Mouse (Mus musculus): Measurements from ENCODE around the gene Olfr283.
"Not testable (repeated sequence)": the region's sequence is repeated elsewhere in the genome, so short reads cannot be mapped to it uniquely, and the experiment has no call there.

Olfr283 gene

GRCm38 (mm10) chr15:98380846-98381245 lies at the start of gene Olfr283:
Olfr283 (minus strand) TSS chr15:98380946.
- no peak for DNase-seq

GRCm38 (mm10) chr15:98425188-98425587 lies 44.4 kb upstream of the Olfr283 start:
- no peak for DNase-seq

GRCm38 (mm10) chr15:98424753-98425152 lies 44.0 kb upstream of the Olfr283 start:
- DNase-seq, result no peak

GRCm38 (mm10) chr15:98424326-98424725 lies 43.6 kb upstream of the Olfr283 start:
- no peak for DNase-seq

GRCm38 (mm10) chr15:98420897-98421296 lies 40.2 kb upstream of the Olfr283 start:
- no peak for DNase-seq

GRCm38 (mm10) chr15:98418096-98418495 lies 37.4 kb upstream of the Olfr283 start:
- no peak for DNase-seq

GRCm38 (mm10) chr15:98417285-98417684 lies 36.5 kb upstream of the Olfr283 start:
- DNase-seq, result peak; percentile 33 to 48

- DNase-seq, result not testable (repeated sequence)
These were observed 36.1 kb upstream of the Olfr283 start for GRCm38 (mm10) chr15:98416802-98417201.

- DNase-seq, result no peak
These were observed 35.2 kb upstream of the Olfr283 start for GRCm38 (mm10) chr15:98415996-98416395.

GRCm38 (mm10) chr15:98410249-98410648 lies 29.5 kb upstream of the Olfr283 start:
- no peak for DNase-seq

GRCm38 (mm10) chr15:98409635-98410034 lies 28.9 kb upstream of the Olfr283 start:
- no peak for DNase-seq

GRCm38 (mm10) chr15:98408406-98409060 lies 27.8 kb upstream of the Olfr283 start:
- peak; percentile 74 to 80 for DNase-seq

- DNase-seq, result no peak
These were observed 21.6 kb upstream of the Olfr283 start for GRCm38 (mm10) chr15:98402356-98402755.

GRCm38 (mm10) chr15:98397136-98397535 lies 16.4 kb upstream of the Olfr283 start:
- peak; percentile 40 to 55 for DNase-seq

GRCm38 (mm10) chr15:98391903-98392187 lies 11.1 kb upstream of the Olfr283 start:
- peak; percentile 25 to 35 for DNase-seq

- no peak for DNase-seq
These were observed 10.5 kb upstream of the Olfr283 start for GRCm38 (mm10) chr15:98391081-98391902.

- DNase-seq, result peak; percentile 88 to 89
These were observed 9.1 kb upstream of the Olfr283 start for GRCm38 (mm10) chr15:98389796-98390195.

- no peak for DNase-seq
These were observed 6.9 kb upstream of the Olfr283 start for GRCm38 (mm10) chr15:98387621-98388020.

GRCm38 (mm10) chr15:98378209-98378608 lies 2.5 kb downstream of the Olfr283 start:
- no peak for DNase-seq

GRCm38 (mm10) chr15:98340887-98341286 lies 39.9 kb downstream of the Olfr283 start, which contains the start of gene Olfr284:
Olfr284 (minus strand) TSS chr15:98340987.
- DNase-seq, result no peak
